Mouse (Mus musculus): ENCODE results near the gene Fbxw8. TPM values are rescaled to one million over a fixed set of nuclear protein-coding genes. Genes with fewer than 3 reads are reported as not detected.

Fbxw8 gene
- total and polyA plus RNA-seq, 2 experiments from 2014 or later: 16.5 to 49.7 TPM

GRCm38 (mm10) chr5:118145458-118145857 lies 9.8 kb downstream of the Fbxw8 start:
- ATAC-seq (ENCODE audit: insufficient read depth, low read depth): no peak
- H3K36me3 ChIP-seq (replicated peaks; ENCODE audit: control insufficient read depth, insufficient read depth, low read length): peaks cover 29% of the 10 kb centered on the region
- no peaks in the 10 kb centered on the region for H3K27me3 ChIP-seq (ENCODE audit: control insufficient read depth, insufficient read depth, low read length)
- H3K9me3 ChIP-seq (replicated peaks; ENCODE audit: control insufficient read depth, low read length): no peaks in the 10 kb centered on the region
- H3K4me2 ChIP-seq (ENCODE audit: low read depth, low read length): no peak overlapping the region
- peaks cover 59% of the 10 kb centered on the region for H3K4me1 ChIP-seq (ENCODE audit: control insufficient read depth, insufficient read depth)
- DNase-seq (ENCODE audit: low spot score): no peak
- H3K9ac ChIP-seq (replicated peaks; ENCODE audit: low read depth, low read length): no peak overlapping the region
- WGBS: 83% methylated on average over 3 of the region's 3 CpGs
- H3K4me3 ChIP-seq (ENCODE audit: low read depth, low read length): no peak overlapping the region
- TF ChIP-seq CTCF (IDR thresholded peaks at IDR 0.05; ENCODE audit: low read depth) (no peak), EP300 (IDR thresholded peaks at IDR 0.05; ENCODE audit: low read depth) (no peak)
- peak overlapping the region; percentile 54 for H3K27ac ChIP-seq (ENCODE audit: low read depth)

- Histone ChIP-seq H3K9me3 (replicated peaks; ENCODE audit: control insufficient read depth, low read length) (no peaks in the 10 kb centered on the region), H3K27ac (ENCODE audit: low read depth) (peak overlapping the region; percentile 71), H3K4me2 (ENCODE audit: low read depth, low read length) (no peak overlapping the region), H3K4me3 (ENCODE audit: low read depth, low read length) (no peak overlapping the region), H3K9ac (replicated peaks; ENCODE audit: low read depth, low read length) (no peak overlapping the region), H3K27me3 (ENCODE audit: control insufficient read depth, insufficient read depth, low read length) (no peaks in the 10 kb centered on the region), H3K4me1 (ENCODE audit: control insufficient read depth, insufficient read depth) (peaks cover 52% of the 10 kb centered on the region), H3K36me3 (replicated peaks; ENCODE audit: control insufficient read depth, insufficient read depth, low read length) (peaks cover 32% of the 10 kb centered on the region)
- TF ChIP-seq CTCF (IDR thresholded peaks at IDR 0.05; ENCODE audit: low read depth): no peak
- no peak for TF ChIP-seq EP300 (IDR thresholded peaks at IDR 0.05; ENCODE audit: low read depth)
- ATAC-seq (ENCODE audit: insufficient read depth, low read depth): no peak
- DNase-seq (ENCODE audit: low spot score): no peak
- 54% methylated on average over 6 of the region's 6 CpGs for WGBS
Measured at GRCm38 (mm10) chr5:118144770-118145169, 10.5 kb downstream of the Fbxw8 start.

- DNase-seq (ENCODE audit: low spot score) (no peak), ATAC-seq (ENCODE audit: insufficient read depth, low read depth) (no peak)
- H3K27me3 ChIP-seq (ENCODE audit: control insufficient read depth, insufficient read depth, low read length): no peaks in the 10 kb centered on the region
- TF ChIP-seq EP300 (IDR thresholded peaks at IDR 0.05; ENCODE audit: low read depth) (no peak), CTCF (IDR thresholded peaks at IDR 0.05; ENCODE audit: low read depth) (no peak)
- peak overlapping the region; percentile 71 for H3K27ac ChIP-seq (ENCODE audit: low read depth)
- H3K4me2 ChIP-seq (ENCODE audit: low read depth, low read length): no peak overlapping the region
- no peak overlapping the region for H3K4me3 ChIP-seq (ENCODE audit: low read depth, low read length)
- H3K9me3 ChIP-seq (replicated peaks; ENCODE audit: control insufficient read depth, low read length): no peaks in the 10 kb centered on the region
- peaks cover 32% of the 10 kb centered on the region for H3K36me3 ChIP-seq (replicated peaks; ENCODE audit: control insufficient read depth, insufficient read depth, low read length)
- WGBS: 84% methylated on average over 4 of the region's 4 CpGs
- H3K9ac ChIP-seq (replicated peaks; ENCODE audit: low read depth, low read length): no peak overlapping the region
- H3K4me1 ChIP-seq (ENCODE audit: control insufficient read depth, insufficient read depth): peaks cover 48% of the 10 kb centered on the region
Measured at GRCm38 (mm10) chr5:118144327-118144726, 10.9 kb downstream of the Fbxw8 start.

- H3K27me3 ChIP-seq (ENCODE audit: control insufficient read depth, insufficient read depth, low read length): no peaks in the 10 kb centered on the region
- peaks cover 42% of the 10 kb centered on the region for H3K4me1 ChIP-seq (ENCODE audit: control insufficient read depth, insufficient read depth)
- no peak for TF ChIP-seq CTCF (IDR thresholded peaks at IDR 0.05; ENCODE audit: low read depth)
- TF ChIP-seq EP300 (IDR thresholded peaks at IDR 0.05; ENCODE audit: low read depth): no peak; the same call in 1 of the 2 replicates
- DNase-seq (ENCODE audit: low spot score) (peak; percentile 39), ATAC-seq (ENCODE audit: insufficient read depth, low read depth) (peak; percentile 31; the same call in 1 of the 2 replicates)
- no peak overlapping the region for H3K9ac ChIP-seq (replicated peaks; ENCODE audit: low read depth, low read length)
- H3K4me3 ChIP-seq (ENCODE audit: low read depth, low read length): no peak overlapping the region
- H3K4me2 ChIP-seq (ENCODE audit: low read depth, low read length): no peak overlapping the region
- WGBS: 73% methylated on average over 12 of the region's 12 CpGs
- H3K9me3 ChIP-seq (replicated peaks; ENCODE audit: control insufficient read depth, low read length): no peaks in the 10 kb centered on the region
- H3K27ac ChIP-seq (ENCODE audit: low read depth): peak overlapping the region; percentile 71
- peaks cover 37% of the 10 kb centered on the region for H3K36me3 ChIP-seq (replicated peaks; ENCODE audit: control insufficient read depth, insufficient read depth, low read length)
Measured at GRCm38 (mm10) chr5:118143211-118144026, 11.8 kb downstream of the Fbxw8 start.

GRCm38 (mm10) chr5:118142471-118142870 lies 12.8 kb downstream of the Fbxw8 start:
- H3K27ac ChIP-seq (ENCODE audit: low read depth): peak overlapping the region; percentile 71
- WGBS: 89% methylated on average over 8 of the region's 8 CpGs
- ATAC-seq (ENCODE audit: insufficient read depth, low read depth): no peak
- H3K9ac ChIP-seq (replicated peaks; ENCODE audit: low read depth, low read length): no peak overlapping the region
- H3K4me2 ChIP-seq (ENCODE audit: low read depth, low read length): no peak overlapping the region
- H3K27me3 ChIP-seq (ENCODE audit: control insufficient read depth, insufficient read depth, low read length): no peaks in the 10 kb centered on the region
- peaks cover 39% of the 10 kb centered on the region for H3K4me1 ChIP-seq (ENCODE audit: control insufficient read depth, insufficient read depth)
- no peak for DNase-seq (ENCODE audit: low spot score)
- TF ChIP-seq CTCF (IDR thresholded peaks at IDR 0.05; ENCODE audit: low read depth) (no peak), EP300 (IDR thresholded peaks at IDR 0.05; ENCODE audit: low read depth) (no peak)
- H3K4me3 ChIP-seq (ENCODE audit: low read depth, low read length): no peak overlapping the region
- H3K36me3 ChIP-seq (replicated peaks; ENCODE audit: control insufficient read depth, insufficient read depth, low read length): peaks cover 43% of the 10 kb centered on the region
- H3K9me3 ChIP-seq (replicated peaks; ENCODE audit: control insufficient read depth, low read length): no peaks in the 10 kb centered on the region

All from heart, postnatal 0 days (tissue).